Mouse (Mus musculus): Measurements from ENCODE around the gene Cnpy3. TPM values are rescaled to one million over a fixed set of nuclear protein-coding genes. Genes with fewer than 3 reads are reported as not detected.

Gene Cnpy3
- polyA plus RNA-seq, 1 experiment: 35.8 TPM

- H3K36me3 ChIP-seq (ENCODE audit: control insufficient read depth, insufficient read depth): peaks cover 12% of the 10 kb centered on the region
- no peak for TF ChIP-seq MAX (IDR thresholded peaks at IDR 0.05; ENCODE audit: low read depth)
- TF ChIP-seq TCF12 (IDR thresholded peaks at IDR 0.05; ENCODE audit: insufficient read depth, poor library complexity, severe bottlenecking): no peak
- TF ChIP-seq POLR2A (IDR thresholded peaks at IDR 0.05; ENCODE audit: insufficient read length, low read depth): peak; percentile 82
- TF ChIP-seq TCF3 (IDR thresholded peaks at IDR 0.05; ENCODE audit: insufficient read length, low read depth): no peak
- TF ChIP-seq REST (IDR thresholded peaks at IDR 0.05; ENCODE audit: insufficient read depth, insufficient read length): no peak
- no peak for TF ChIP-seq USF1 (IDR thresholded peaks at IDR 0.05; ENCODE audit: low read depth)
- TF ChIP-seq MYOG (IDR thresholded peaks at IDR 0.05; ENCODE audit: control insufficient read depth in 1 of 3, insufficient read depth in 1 of 3, insufficient read length in 2 of 3, low read depth in 2 of 3): no peak
- no peak for TF ChIP-seq E2F4 (IDR thresholded peaks at IDR 0.05; ENCODE audit: insufficient read depth)
- no peak for TF ChIP-seq CEBPB (IDR thresholded peaks at IDR 0.05; ENCODE audit: insufficient read depth, poor library complexity, severe bottlenecking)
- no peak for TF ChIP-seq SRF (IDR thresholded peaks at IDR 0.05; ENCODE audit: control insufficient read depth, insufficient read length, low read depth)
- TF ChIP-seq MYOD1 (IDR thresholded peaks at IDR 0.05; ENCODE audit: control insufficient read depth in 1 of 3, insufficient read length in 2 of 3, low read depth in 2 of 3): no peak
- TF ChIP-seq POLR2AphosphoS2 (IDR thresholded peaks at IDR 0.05; ENCODE audit: insufficient read length, low read depth): peak; percentile 75
- H3K4me2 ChIP-seq (ENCODE audit: low read depth): peak within 1 kb of the TSS; percentile 93
- peak within 1 kb of the TSS; percentile 54 for H3K4me3 ChIP-seq
- H3ac ChIP-seq (ENCODE audit: control insufficient read depth, insufficient read length): peak within 1 kb of the TSS; percentile 88
- peaks cover 19% of the 10 kb centered on the region for H3K79me2 ChIP-seq (ENCODE audit: control insufficient read depth, insufficient read depth)
- H3K27me3 ChIP-seq (ENCODE audit: control insufficient read depth, insufficient read depth, insufficient read length): no peaks in the 10 kb centered on the region
Measured at GRCm38 (mm10) chr17:46710959-46711597, 40.9 kb downstream of the Cnpy3 start, which contains the start of gene Pex6. Gene Pex6 (plus strand): TSS chr17:46711463.

GRCm38 (mm10) chr17:46706375-46707089 is 45.5 kb downstream of the Cnpy3 start:
- no peak for TF ChIP-seq TCF12 (IDR thresholded peaks at IDR 0.05; ENCODE audit: insufficient read depth, poor library complexity, severe bottlenecking)
- TF ChIP-seq SRF (IDR thresholded peaks at IDR 0.05; ENCODE audit: control insufficient read depth, insufficient read length, low read depth): no peak
- no peak for TF ChIP-seq USF1 (IDR thresholded peaks at IDR 0.05; ENCODE audit: low read depth)
- no peak for TF ChIP-seq MAX (IDR thresholded peaks at IDR 0.05; ENCODE audit: low read depth)
- no peak for TF ChIP-seq MYOD1 (IDR thresholded peaks at IDR 0.05; ENCODE audit: control insufficient read depth in 1 of 3, insufficient read length in 2 of 3, low read depth in 2 of 3)
- no peak for TF ChIP-seq CEBPB (IDR thresholded peaks at IDR 0.05; ENCODE audit: insufficient read depth, poor library complexity, severe bottlenecking)
- TF ChIP-seq TCF3 (IDR thresholded peaks at IDR 0.05; ENCODE audit: insufficient read length, low read depth): no peak
- Histone ChIP-seq H3K36me3 (ENCODE audit: control insufficient read depth, insufficient read depth) (no peaks in the 10 kb centered on the region), H3K27me3 (ENCODE audit: control insufficient read depth, insufficient read depth, insufficient read length) (no peaks in the 10 kb centered on the region), H3K4me2 (ENCODE audit: low read depth) (no peak overlapping the region), H3ac (ENCODE audit: control insufficient read depth, insufficient read length) (no peak overlapping the region), H3K79me2 (ENCODE audit: control insufficient read depth, insufficient read depth) (peaks cover 26% of the 10 kb centered on the region), H3K4me3 (no peak overlapping the region)

GRCm38 (mm10) chr17:46704887-46705835 is 46.9 kb downstream of the Cnpy3 start, which contains the start of gene Ppp2r5d:
Gene Ppp2r5d (minus strand): TSS chr17:46705111.
- H3K79me2 ChIP-seq (ENCODE audit: control insufficient read depth, insufficient read depth): peaks cover 38% of the 10 kb centered on the region
- peak within 1 kb of the TSS; percentile 51 for H3K4me3 ChIP-seq
- peak within 1 kb of the TSS; percentile 96 for H3K4me2 ChIP-seq (ENCODE audit: low read depth)
- no peaks in the 10 kb centered on the region for H3K36me3 ChIP-seq (ENCODE audit: control insufficient read depth, insufficient read depth)
- peak within 1 kb of the TSS; percentile 35 for H3ac ChIP-seq (ENCODE audit: control insufficient read depth, insufficient read length)
- H3K27me3 ChIP-seq (ENCODE audit: control insufficient read depth, insufficient read depth, insufficient read length): no peaks in the 10 kb centered on the region
- TF ChIP-seq POLR2AphosphoS2 (IDR thresholded peaks at IDR 0.05; ENCODE audit: insufficient read length, low read depth) (peak; percentile 58), POLR2A (IDR thresholded peaks at IDR 0.05; ENCODE audit: insufficient read length, low read depth) (peak; percentile 83), MYOD1 (IDR thresholded peaks at IDR 0.05; ENCODE audit: control insufficient read depth in 1 of 3, insufficient read length in 2 of 3, low read depth in 2 of 3) (no peak)

- TF ChIP-seq POLR2AphosphoS2 (IDR thresholded peaks at IDR 0.05; ENCODE audit: insufficient read length, low read depth) (peak; percentile 29), SRF (IDR thresholded peaks at IDR 0.05; ENCODE audit: control insufficient read depth, insufficient read length, low read depth) (no peak), MAX (IDR thresholded peaks at IDR 0.05; ENCODE audit: low read depth) (no peak), POLR2A (IDR thresholded peaks at IDR 0.05; ENCODE audit: insufficient read length, low read depth) (no peak)
Measured at GRCm38 (mm10) chr17:46703971-46704886, 47.8 kb downstream of the Cnpy3 start.

More at GRCm38 (mm10) chr17:46703971-46704886, 47.8 kb downstream of the Cnpy3 start:
- Histone ChIP-seq H3K79me2 (ENCODE audit: control insufficient read depth, insufficient read depth) (peaks cover 38% of the 10 kb centered on the region), H3K4me2 (ENCODE audit: low read depth) (peak overlapping the region; percentile 90), H3K27me3 (ENCODE audit: control insufficient read depth, insufficient read depth, insufficient read length) (no peaks in the 10 kb centered on the region), H3K4me3 (peak overlapping the region; percentile 51), H3K36me3 (ENCODE audit: control insufficient read depth, insufficient read depth) (no peaks in the 10 kb centered on the region), H3ac (ENCODE audit: control insufficient read depth, insufficient read length) (peak overlapping the region; percentile 35)

All from myocyte (in vitro differentiated cells).